Mouse (Mus musculus) forelimb bud, embryonic 11.5 days (tissue): ENCODE measurements at regions not wholly inside any gene's neighbourhood (a gene's known extent, or its start where the extent isn't known, plus 50 kb on each side); places are given as distances from the start of the nearest gene placed in this dataset.

Experiments used
- DNase-seq: peaks from one replicate; pipeline ENCODE4 v3.0.0-alpha.2; 2012; ENCODE audit warnings: low read depth, low spot score

GRCm38 (mm10) chr14:24997786-24998509 lies 461.0 kb upstream of the Zmiz1 start:
- DNase-seq, result peak; percentile 52

GRCm38 (mm10) chr14:24999008-24999572 lies 459.9 kb upstream of the Zmiz1 start:
- no peak for DNase-seq

DNA sequence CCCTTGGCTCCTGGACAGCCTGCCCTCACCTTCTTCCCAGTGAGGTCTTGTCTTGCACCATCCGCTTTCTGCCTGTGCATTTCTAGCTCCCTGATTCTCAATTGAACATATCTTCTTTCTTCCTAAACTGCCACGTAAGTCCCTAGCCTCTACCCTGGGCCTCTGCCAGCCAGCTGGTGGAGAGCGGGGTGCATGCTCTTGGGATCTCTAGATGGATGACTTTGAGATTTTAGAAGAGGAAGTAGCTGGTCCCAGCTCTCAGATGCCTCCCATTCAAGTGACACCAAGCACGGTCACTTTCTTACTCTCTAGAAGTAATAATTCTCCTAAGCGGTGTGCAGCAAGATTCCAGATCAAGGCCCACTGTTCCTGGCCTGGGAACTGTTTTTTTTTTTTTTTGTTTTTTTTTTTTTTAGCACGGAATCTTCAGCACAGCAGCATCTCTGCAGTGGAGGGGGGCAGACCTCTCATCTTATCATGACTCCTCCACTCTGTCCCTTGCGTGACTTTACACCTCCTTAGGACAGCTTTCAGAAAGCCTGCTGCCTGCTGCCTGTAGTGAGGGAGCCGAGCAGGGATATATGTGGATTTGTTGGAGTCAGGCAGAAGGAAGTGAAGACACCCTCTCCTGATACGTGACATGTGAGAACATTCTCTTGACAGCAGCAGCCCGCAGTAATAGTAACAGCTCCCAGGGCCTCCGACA lies 453.6 kb upstream of the Zmiz1 start:
- no peak for DNase-seq

DNA sequence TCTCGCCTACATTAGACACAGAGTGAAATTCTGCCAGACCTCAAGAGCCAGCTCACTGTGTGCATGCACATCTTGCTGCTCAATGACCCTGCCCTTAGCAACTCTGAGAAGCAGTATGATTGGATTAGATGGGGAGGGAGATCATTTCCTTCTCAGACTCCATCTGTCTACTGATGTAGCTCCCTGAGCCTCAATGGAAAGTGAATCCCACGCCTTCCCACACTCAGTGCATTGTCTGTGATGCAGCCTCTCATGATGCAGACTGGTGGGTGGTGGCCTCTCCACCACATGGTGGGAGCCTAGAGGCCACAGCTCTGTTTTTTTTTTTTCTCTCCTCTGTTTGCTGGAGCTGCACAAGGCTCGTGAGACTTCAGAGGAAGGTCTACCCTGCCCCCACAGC lies 447.1 kb upstream of the Zmiz1 start:
- no peak for DNase-seq

- peak; percentile 73 for DNase-seq
These were observed 443.4 kb upstream of the Zmiz1 start for GRCm38 (mm10) chr14:25015288-25016238.

GRCm38 (mm10) chr14:25017860-25018259 lies 441.1 kb upstream of the Zmiz1 start:
- no peak for DNase-seq

DNA sequence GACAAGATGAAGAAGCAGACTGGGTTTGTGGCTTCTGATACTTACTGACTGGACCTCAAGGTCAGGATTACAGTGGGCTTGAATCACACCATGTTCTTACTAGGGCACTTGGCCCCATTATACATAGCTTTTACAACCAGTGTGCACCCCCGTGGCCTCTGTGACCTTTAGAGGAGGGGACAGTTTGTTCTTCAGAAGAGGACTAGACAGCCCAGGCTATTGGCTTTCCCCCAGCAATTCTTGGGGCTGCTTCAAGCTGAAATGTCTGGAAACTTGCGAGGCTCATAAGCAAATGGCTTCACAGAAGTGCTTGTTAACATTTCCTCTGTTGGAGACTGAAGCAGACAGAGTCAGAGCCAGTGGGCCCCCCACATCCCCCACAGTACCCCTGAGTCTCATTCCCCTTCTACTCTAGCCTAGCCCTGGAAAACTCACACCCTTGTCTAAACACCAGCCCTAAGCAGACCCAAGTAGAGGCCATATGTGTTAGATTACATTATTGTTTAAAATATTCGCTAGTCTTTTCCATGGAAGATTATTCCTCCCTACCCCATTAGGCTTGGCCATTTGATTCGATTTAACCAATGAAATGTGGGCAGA lies 439.6 kb upstream of the Zmiz1 start:
- DNase-seq, result no peak

DNA sequence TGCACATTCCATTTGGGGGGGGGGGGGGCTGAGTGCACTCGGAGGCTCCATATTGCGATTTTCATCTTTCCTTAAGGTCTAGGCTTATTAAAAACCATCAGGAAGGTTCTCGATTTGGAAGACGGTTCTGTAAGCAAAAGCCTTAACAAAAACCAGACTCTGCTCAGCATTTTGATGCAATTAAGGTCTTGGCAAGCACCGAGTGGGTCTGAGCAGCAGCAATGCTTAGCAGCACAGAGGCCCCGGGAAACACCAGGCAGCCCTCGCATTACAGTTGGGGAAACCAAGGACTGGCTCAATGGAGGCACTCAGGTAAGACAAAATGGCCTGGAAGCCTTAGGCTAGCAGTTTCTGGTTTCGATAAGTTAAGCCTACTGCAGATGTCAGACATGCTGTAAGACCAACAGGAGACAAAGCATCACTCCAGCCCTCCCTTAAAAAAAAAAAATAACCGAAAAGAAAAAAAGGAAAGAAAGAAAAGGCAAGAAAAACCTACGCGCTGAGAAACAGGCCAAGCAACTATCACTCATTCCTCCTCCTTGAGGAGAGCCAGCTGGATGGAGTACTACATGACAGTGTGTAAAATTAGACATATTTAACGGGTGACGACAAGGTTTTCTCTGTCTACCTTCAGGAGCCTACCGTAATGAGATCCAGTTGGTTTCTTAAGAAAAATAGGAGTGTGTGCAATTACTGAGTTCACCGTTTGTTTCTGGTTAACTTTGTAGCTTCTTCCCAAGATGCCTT lies 436.3 kb upstream of the Zmiz1 start:
- peak; percentile 70 for DNase-seq

GRCm38 (mm10) chr14:25023270-25023800 lies 435.6 kb upstream of the Zmiz1 start:
- DNase-seq, result no peak

DNA sequence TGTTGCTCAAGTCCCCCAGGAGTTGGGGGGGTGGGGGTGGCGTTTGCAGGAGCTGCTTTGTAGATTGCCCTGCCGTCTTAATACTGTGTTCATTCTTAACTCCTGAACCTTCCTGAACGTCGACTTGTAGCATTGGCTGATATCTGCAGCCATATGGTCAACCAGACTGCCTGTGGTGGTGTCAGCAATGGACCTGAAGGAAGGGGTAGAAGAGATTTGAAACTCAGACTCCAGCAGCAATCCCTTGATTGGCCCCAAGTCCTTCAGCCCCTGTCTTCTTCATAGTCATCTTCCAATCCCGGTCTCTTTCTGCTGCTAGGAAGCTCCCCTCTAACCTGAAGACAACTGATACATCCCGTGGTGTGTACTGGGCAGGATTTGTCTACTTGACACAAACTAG lies 433.9 kb upstream of the Zmiz1 start:
- no peak for DNase-seq

GRCm38 (mm10) chr14:25027076-25027475 lies 431.9 kb upstream of the Zmiz1 start:
- no peak for DNase-seq

DNA sequence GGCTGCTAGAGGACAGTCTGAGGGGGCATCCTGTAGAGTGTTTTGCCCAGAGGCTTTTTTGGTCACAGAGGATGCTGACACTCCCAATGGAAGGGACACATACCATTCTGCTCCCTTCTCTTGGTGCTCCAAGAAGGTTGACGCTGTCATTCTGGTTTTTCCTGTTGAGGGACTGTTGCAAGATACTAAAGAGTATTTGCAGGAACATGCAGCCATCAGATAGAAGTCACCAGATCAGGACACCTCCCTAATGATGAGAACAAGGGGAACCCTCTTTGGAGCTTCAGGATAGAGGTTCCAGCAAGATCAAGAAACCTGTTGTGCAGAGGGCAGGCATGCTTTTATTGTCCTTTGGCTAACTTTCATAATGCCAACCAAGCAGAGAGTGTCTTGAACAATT lies 431.1 kb upstream of the Zmiz1 start:
- no peak for DNase-seq

DNA sequence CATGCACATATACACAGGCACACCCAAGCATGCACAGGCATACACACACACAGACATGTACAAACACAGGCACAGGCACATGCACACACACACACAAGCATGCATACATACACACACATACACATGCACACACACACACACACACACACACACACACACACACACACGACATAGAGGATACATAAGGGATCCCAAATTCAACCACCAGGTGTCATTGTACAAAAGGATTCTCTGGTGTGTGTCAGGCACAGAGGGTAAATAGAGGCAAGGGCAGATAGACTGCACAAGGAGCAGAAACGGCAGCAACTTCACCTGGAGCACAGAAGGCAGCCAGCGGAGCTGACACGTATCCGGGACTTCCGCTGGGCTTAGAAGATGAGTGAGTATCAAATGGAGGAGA lies 428.1 kb upstream of the Zmiz1 start:
- DNase-seq, result no peak

- DNase-seq, result no peak
These were observed 427.0 kb upstream of the Zmiz1 start for GRCm38 (mm10) chr14:25031756-25032680.

DNA sequence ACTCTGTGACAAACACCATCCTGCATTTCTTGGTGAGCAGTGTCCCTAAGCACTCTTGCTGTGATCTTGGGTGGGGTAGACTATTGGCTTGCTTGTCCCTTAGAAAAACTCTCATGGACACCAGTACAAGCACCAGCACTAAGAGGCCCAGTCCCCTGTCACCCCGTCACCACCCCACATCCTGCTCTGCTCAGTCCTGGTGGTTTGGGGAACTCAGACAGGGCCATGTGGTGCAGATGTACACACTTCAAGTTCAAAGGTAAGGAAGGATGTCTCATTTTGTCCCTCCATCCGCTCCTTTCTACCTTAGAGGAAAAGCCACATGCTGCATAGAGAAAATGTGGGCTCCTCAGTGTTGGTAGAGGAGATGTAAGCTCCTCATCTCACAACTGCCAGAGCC lies 426.1 kb upstream of the Zmiz1 start:
- DNase-seq, result no peak

DNA sequence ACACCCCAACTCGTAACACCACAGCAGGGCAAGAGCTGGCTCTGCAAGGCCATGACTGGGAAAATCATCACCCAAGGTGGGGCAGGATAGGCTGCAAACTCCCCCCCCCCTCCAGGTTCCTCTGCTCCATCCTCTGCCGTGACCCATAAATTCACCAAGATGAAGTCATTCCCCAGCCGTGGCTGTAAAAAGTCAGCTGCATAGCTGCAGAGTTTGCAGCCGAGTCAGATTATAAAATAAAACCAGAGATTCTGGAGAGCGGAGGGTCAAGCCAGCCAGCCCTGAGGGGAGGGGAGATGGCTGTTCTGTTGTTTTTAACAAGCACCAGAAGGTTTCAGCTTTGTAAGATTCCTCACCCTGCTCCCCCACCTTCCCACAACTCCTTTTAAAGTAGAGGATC lies 416.7 kb upstream of the Zmiz1 start:
- peak; percentile 83 for DNase-seq

- no peak for DNase-seq
These were observed 414.9 kb upstream of the Zmiz1 start for GRCm38 (mm10) chr14:25044106-25044505.

GRCm38 (mm10) chr14:25044867-25045266 lies 414.1 kb upstream of the Zmiz1 start:
- DNase-seq, result peak; percentile 90

DNA sequence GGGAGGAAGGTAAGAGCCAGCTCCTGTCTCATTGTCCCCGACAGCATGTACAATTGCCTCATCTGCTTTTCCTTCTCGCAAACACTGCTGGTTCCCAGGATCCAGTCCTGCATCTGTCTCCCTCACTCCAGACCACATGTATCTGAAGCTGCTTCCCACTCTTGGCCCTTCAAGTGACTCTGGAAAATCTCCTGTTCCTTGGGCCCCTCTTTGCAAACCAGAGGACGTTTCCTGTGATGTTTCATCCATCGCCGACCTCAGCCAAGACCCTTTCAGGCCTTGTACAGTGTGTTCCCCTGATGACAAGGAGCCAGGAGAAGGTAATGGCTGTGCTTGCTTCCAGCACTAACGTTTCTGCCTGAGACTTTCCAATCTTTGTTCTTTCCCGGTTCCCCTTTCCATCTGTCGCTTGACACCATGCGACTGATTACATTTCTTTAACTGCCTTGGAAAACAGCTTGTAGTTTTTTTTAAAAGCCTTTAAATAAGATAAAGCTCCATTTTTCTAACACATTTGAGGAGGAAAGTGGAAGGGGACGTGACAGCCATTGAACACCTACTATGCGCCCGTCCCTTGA lies 408.2 kb upstream of the Zmiz1 start:
- DNase-seq, result no peak
